Mouse (Mus musculus): ENCODE measurements around the gene Rnf208. TPM values are rescaled to one million over a fixed set of nuclear protein-coding genes. Genes with fewer than 3 reads are reported as not detected.
A peak's percentile ranks its signal among the peaks of the same experiment; 100 is the strongest.

The Rnf208 gene
- polyA plus RNA-seq, 1 experiment from 2014 or later = 3.7 TPM

- H3K9me3 ChIP-seq (replicated peaks; ENCODE audit: control insufficient read depth, low read length) = no peaks in the 10 kb centered on the region
- no peak for ATAC-seq (replicated peaks; ENCODE audit: extremely low read depth, insufficient read depth, low FRiP score)
- peak overlapping the region; percentile 82 for H3K9ac ChIP-seq (ENCODE audit: low read length)
- H3K27me3 ChIP-seq (ENCODE audit: control insufficient read depth, insufficient read depth, low read length) = no peaks in the 10 kb centered on the region
- peaks cover 40% of the 10 kb centered on the region for H3K36me3 ChIP-seq (ENCODE audit: control insufficient read depth, insufficient read depth)
- peak overlapping the region; percentile 96 for H3K4me2 ChIP-seq (ENCODE audit: low read depth, low read length)
- H3K4me1 ChIP-seq (ENCODE audit: control insufficient read depth, insufficient read depth, low read length) = peaks cover 17% of the 10 kb centered on the region
- H3K4me3 ChIP-seq (ENCODE audit: low read length) = peak overlapping the region; percentile 78
- peak overlapping the region; percentile 65 for H3K27ac ChIP-seq (ENCODE audit: low read length)
- 32% methylated on average over 16 of the region's 16 CpGs for WGBS
Observed at GRCm38 (mm10) chr2:25273010-25273409, 31.0 kb downstream of the Rnf208 start.

- Histone ChIP-seq H3K9me3 (replicated peaks; ENCODE audit: control insufficient read depth, low read length) (no peaks in the 10 kb centered on the region), H3K36me3 (ENCODE audit: control insufficient read depth, insufficient read depth) (peaks cover 72% of the 10 kb centered on the region), H3K9ac (ENCODE audit: low read length) (no peak overlapping the region), H3K27me3 (ENCODE audit: control insufficient read depth, insufficient read depth, low read length) (no peaks in the 10 kb centered on the region), H3K4me2 (ENCODE audit: low read depth, low read length) (no peak overlapping the region), H3K4me3 (ENCODE audit: low read length) (no peak overlapping the region), H3K27ac (ENCODE audit: low read length) (no peak overlapping the region), H3K4me1 (ENCODE audit: control insufficient read depth, insufficient read depth, low read length) (no peaks in the 10 kb centered on the region)
- WGBS = 60% methylated on average over 13 of the region's 13 CpGs
- ATAC-seq (replicated peaks; ENCODE audit: extremely low read depth, insufficient read depth, low FRiP score) = peak; percentile 58; the same call in 1 of the 2 replicates
Observed at GRCm38 (mm10) chr2:25278928-25279882, 37.1 kb downstream of the Rnf208 start.

DNA sequence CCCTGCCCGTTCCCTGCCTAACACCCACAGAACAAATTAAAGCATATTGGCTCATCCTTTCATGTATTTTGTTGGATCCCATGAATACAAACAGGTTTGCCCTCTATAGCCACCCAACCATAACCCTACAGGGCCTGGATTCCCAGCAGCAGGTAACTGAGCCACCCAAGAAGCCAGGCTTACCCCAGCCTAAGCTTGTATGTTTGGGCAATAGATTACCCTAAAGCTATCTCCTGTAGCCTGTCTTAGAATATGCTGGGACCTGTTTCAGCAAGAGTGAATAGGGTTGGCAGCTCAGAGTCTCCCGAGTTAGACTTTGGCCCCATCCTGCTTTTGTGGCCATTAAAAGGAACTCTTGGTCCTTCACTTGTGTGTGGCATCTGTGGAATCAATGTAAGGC is 43.5 kb downstream of the Rnf208 start:
- WGBS = 86% methylated on average over 2 of the region's 2 CpGs
- Histone ChIP-seq H3K9ac (ENCODE audit: low read length) (no peak overlapping the region), H3K27me3 (ENCODE audit: control insufficient read depth, insufficient read depth, low read length) (peaks cover 29% of the 10 kb centered on the region), H3K4me3 (ENCODE audit: low read length) (no peak overlapping the region), H3K4me2 (ENCODE audit: low read depth, low read length) (no peak overlapping the region), H3K36me3 (ENCODE audit: control insufficient read depth, insufficient read depth) (peaks cover 41% of the 10 kb centered on the region), H3K9me3 (replicated peaks; ENCODE audit: control insufficient read depth, low read length) (no peaks in the 10 kb centered on the region), H3K4me1 (ENCODE audit: control insufficient read depth, insufficient read depth, low read length) (peaks cover 8% of the 10 kb centered on the region; the same call in 1 of the 2 replicates), H3K27ac (ENCODE audit: low read length) (no peak overlapping the region)
- ATAC-seq (replicated peaks; ENCODE audit: extremely low read depth, insufficient read depth, low FRiP score) = no peak

DNA sequence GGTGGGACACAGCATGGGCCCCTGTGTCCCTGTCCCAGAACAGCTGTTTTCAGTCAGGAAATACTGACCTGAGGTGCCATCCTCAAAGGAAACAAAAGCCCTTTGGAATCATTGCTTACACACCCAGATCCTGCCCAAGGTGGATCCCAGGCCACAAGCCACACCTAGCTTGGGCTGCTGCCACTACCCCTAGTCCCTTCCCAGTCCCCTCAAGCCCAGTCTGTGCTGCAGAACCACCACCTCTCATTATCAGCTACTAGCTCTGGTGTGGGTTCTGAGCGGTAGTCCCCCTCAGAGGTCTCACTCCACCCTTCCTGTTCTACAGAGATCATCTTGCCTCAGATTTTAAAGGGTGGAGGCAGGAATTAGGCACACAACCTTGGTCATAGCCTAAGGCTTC is 44.3 kb downstream of the Rnf208 start:
- 71% methylated on average over 1 of the region's 1 CpGs for WGBS
- ATAC-seq (replicated peaks; ENCODE audit: extremely low read depth, insufficient read depth, low FRiP score) = no peak
- peaks cover 36% of the 10 kb centered on the region for H3K27me3 ChIP-seq (ENCODE audit: control insufficient read depth, insufficient read depth, low read length)
- no peak overlapping the region; the same call in 1 of the 2 replicates for H3K27ac ChIP-seq (ENCODE audit: low read length)
- H3K36me3 ChIP-seq (ENCODE audit: control insufficient read depth, insufficient read depth) = peaks cover 33% of the 10 kb centered on the region
- no peak overlapping the region for H3K4me3 ChIP-seq (ENCODE audit: low read length)
- H3K4me1 ChIP-seq (ENCODE audit: control insufficient read depth, insufficient read depth, low read length) = peaks cover 11% of the 10 kb centered on the region; the same call in 1 of the 2 replicates
- no peak overlapping the region for H3K4me2 ChIP-seq (ENCODE audit: low read depth, low read length)
- H3K9ac ChIP-seq (ENCODE audit: low read length) = no peak overlapping the region
- no peaks in the 10 kb centered on the region for H3K9me3 ChIP-seq (replicated peaks; ENCODE audit: control insufficient read depth, low read length)

DNA sequence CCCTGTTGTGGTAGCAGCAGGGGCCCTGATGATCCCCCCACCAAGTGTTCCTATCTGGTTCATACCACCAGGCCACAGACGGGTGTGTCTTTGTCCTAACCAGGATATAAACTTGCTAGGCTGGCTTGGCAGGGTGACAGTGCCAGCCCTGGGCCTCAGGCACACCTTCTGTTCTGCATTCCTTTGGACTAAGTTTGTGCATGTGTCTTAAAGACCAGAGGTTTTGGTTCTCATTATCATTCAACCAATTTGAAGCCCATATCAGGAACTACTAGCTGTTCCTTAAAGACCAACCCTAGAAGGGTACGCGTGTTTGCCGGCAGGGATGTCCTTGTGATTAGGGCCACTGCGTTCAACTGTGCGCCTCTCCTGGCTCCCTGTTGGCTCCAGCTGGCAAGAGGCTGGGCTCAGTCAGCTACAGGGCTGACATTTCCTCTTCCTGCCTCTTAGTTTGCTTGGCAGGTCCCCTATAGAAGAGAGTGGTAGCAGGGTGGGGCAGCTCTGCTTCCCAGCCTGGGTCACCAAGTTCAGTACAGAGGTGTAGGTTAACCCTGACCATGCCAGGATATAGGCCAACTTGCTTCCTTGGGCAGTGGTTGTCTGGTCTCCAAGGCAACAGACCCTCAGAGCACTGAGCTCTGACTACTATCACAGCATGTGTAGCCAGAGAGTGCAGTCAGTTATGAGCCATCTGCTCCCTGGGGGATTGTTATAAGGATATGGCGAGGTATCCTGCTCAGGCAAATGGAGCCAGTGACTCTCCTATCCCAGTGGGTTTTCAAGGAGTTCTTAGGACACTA is 45.0 kb downstream of the Rnf208 start:
- peaks cover 30% of the 10 kb centered on the region for H3K36me3 ChIP-seq (ENCODE audit: control insufficient read depth, insufficient read depth)
- no peaks in the 10 kb centered on the region for H3K9me3 ChIP-seq (replicated peaks; ENCODE audit: control insufficient read depth, low read length)
- peaks cover 44% of the 10 kb centered on the region for H3K27me3 ChIP-seq (ENCODE audit: control insufficient read depth, insufficient read depth, low read length)
- H3K9ac ChIP-seq (ENCODE audit: low read length) = no peak overlapping the region
- no peak overlapping the region for H3K27ac ChIP-seq (ENCODE audit: low read length)
- peaks cover 11% of the 10 kb centered on the region for H3K4me1 ChIP-seq (ENCODE audit: control insufficient read depth, insufficient read depth, low read length)
- 36% methylated on average over 7 of the region's 7 CpGs for WGBS
- no peak overlapping the region for H3K4me3 ChIP-seq (ENCODE audit: low read length)
- H3K4me2 ChIP-seq (ENCODE audit: low read depth, low read length) = no peak overlapping the region
- ATAC-seq (replicated peaks; ENCODE audit: extremely low read depth, insufficient read depth, low FRiP score) = 0 out of 2 replicates have a peak, but pooled peaks have one; percentile 28

- Histone ChIP-seq H3K4me2 (ENCODE audit: low read depth, low read length) (no peak within 1 kb of the TSS), H3K4me3 (ENCODE audit: low read length) (no peak within 1 kb of the TSS), H3K9me3 (replicated peaks; ENCODE audit: control insufficient read depth, low read length) (no peaks in the 10 kb centered on the region), H3K27ac (ENCODE audit: low read length) (no peak within 1 kb of the TSS), H3K36me3 (ENCODE audit: control insufficient read depth, insufficient read depth) (peaks cover 22% of the 10 kb centered on the region), H3K27me3 (ENCODE audit: control insufficient read depth, insufficient read depth, low read length) (peaks cover 54% of the 10 kb centered on the region), H3K9ac (ENCODE audit: low read length) (no peak within 1 kb of the TSS), H3K4me1 (ENCODE audit: control insufficient read depth, insufficient read depth, low read length) (peaks cover 13% of the 10 kb centered on the region)
- WGBS = 80% methylated on average over 6 of the region's 6 CpGs
- ATAC-seq (replicated peaks; ENCODE audit: extremely low read depth, insufficient read depth, low FRiP score) = no peak
Observed at GRCm38 (mm10) chr2:25287927-25288649, 46.0 kb downstream of the Rnf208 start, which contains the start of gene Tmem210. TSS of gene Tmem210 (plus strand) at chr2:25288145.

GRCm38 (mm10) chr2:25288734-25289345 is 46.8 kb downstream of the Rnf208 start:
- no peaks in the 10 kb centered on the region for H3K9me3 ChIP-seq (replicated peaks; ENCODE audit: control insufficient read depth, low read length)
- no peak overlapping the region for H3K9ac ChIP-seq (ENCODE audit: low read length)
- H3K27ac ChIP-seq (ENCODE audit: low read length) = no peak overlapping the region
- peaks cover 61% of the 10 kb centered on the region for H3K27me3 ChIP-seq (ENCODE audit: control insufficient read depth, insufficient read depth, low read length)
- H3K4me1 ChIP-seq (ENCODE audit: control insufficient read depth, insufficient read depth, low read length) = peaks cover 13% of the 10 kb centered on the region
- 78% methylated on average over 7 of the region's 7 CpGs for WGBS
- H3K4me3 ChIP-seq (ENCODE audit: low read length) = no peak overlapping the region
- peaks cover 17% of the 10 kb centered on the region for H3K36me3 ChIP-seq (ENCODE audit: control insufficient read depth, insufficient read depth)
- no peak overlapping the region for H3K4me2 ChIP-seq (ENCODE audit: low read depth, low read length)
- ATAC-seq (replicated peaks; ENCODE audit: extremely low read depth, insufficient read depth, low FRiP score) = no peak

DNA sequence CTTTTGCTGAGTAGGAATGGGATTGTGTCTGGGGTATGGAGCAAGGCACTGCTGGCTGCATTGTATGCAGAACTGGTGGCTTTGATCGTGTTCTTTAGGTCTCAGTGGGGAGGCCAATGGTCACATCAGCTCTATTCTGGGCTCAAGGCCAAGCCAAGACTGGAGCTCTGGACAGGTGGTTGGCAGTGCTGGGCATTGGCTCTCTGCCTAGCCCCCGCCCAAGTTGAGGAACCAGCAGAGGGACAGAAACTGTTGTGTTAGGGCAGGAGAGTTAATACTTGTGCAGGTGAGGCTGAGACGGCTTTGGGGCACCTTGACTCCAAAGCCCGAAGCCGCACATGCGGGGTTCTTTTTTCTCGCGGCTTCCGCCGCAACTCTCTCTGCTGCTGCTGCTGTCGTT is 47.6 kb downstream of the Rnf208 start, which contains the start of gene Lrrc26:
Gene Lrrc26, plus strand, starts transcription at position 265 of the 400 bp plus-strand sequence.
- Histone ChIP-seq H3K27me3 (ENCODE audit: control insufficient read depth, insufficient read depth, low read length) (peaks cover 68% of the 10 kb centered on the region), H3K4me3 (ENCODE audit: low read length) (peak within 1 kb of the TSS; percentile 41), H3K9ac (ENCODE audit: low read length) (no peak within 1 kb of the TSS), H3K27ac (ENCODE audit: low read length) (no peak within 1 kb of the TSS), H3K4me2 (ENCODE audit: low read depth, low read length) (peak within 1 kb of the TSS; percentile 49), H3K4me1 (ENCODE audit: control insufficient read depth, insufficient read depth, low read length) (peaks cover 13% of the 10 kb centered on the region), H3K9me3 (replicated peaks; ENCODE audit: control insufficient read depth, low read length) (no peaks in the 10 kb centered on the region), H3K36me3 (ENCODE audit: control insufficient read depth, insufficient read depth) (peaks cover 12% of the 10 kb centered on the region)
- 6% methylated on average over 11 of the region's 11 CpGs for WGBS
- ATAC-seq (replicated peaks; ENCODE audit: extremely low read depth, insufficient read depth, low FRiP score) = peak; percentile 41

Measured in heart, embryonic 16.5 days (tissue).